Mouse (Mus musculus): ENCODE measurements around the gene Olfr958. TPM values are rescaled to one million over a fixed set of nuclear protein-coding genes. Genes with fewer than 3 reads are reported as not detected.

The Olfr958 gene
- polyA plus RNA-seq (2017; shearing (Covaris generic)) = 0.27 TPM

DNA sequence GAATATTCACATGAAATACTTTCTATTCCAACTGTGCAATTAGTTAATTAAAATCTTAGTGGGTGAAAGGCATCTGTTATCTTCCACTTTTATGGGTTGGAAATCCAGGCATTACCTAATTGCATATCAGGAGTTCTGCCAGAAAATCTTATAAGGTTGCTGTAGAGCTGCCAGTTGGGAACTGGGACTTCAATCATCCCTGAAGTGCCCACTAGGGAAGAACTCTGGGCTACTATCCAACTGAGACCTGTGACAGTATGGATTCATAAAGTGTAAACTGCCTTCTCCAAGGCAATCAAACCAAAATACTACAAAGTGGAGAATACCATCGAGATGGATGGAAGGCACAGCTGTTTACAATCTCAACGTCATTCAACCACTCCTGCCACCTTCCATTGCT, at the start of gene Olfr958:
Gene Olfr958, minus strand, starts transcription at position 109 of the 400 bp plus-strand sequence.

DNA sequence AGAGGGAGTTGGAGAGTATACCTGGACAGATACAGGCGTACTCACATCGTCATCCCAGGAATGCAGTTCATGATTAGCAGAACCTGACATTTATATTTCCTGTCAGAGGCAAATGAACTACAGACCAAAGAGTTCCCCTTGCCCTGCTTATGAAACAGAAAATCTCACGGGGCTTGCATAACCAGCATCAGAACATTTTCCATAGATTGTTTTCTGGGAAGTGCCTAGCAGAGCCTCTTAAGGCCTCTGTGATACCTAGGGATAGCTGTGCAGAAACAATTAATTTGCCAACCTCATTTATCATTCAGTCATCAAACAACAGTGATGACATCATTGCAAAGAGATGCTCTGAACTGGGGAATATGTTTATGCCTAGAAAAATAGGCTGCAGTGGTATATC, 21.6 kb upstream of the Olfr958 start, which contains the start of gene Olfr959:
Gene Olfr959, minus strand, starts transcription at position 101 of the 400 bp plus-strand sequence.

GRCm38 (mm10) chr9:39515531-39515930, 38.3 kb downstream of the Olfr958 start, which contains the start of gene Olfr957:
Gene Olfr957 (minus strand): TSS chr9:39515809.

Other genes starting within 250 kb of the Olfr958 start
- gene Olfr948, start 228.0 kb downstream of the Olfr958 start, polyA plus RNA-seq (2017; shearing (Covaris generic)) = 0.24 TPM
- gene Olfr951, start 166.6 kb downstream of the Olfr958 start, polyA plus RNA-seq (2017; shearing (Covaris generic)) = not detected
- gene Olfr952, start 126.9 kb downstream of the Olfr958 start, polyA plus RNA-seq (2017; shearing (Covaris generic)) = not detected
- gene Olfr954, start 97.4 kb downstream of the Olfr958 start, polyA plus RNA-seq (2017; shearing (Covaris generic)) = not detected
- not detected for gene Olfr955, start 82.1 kb downstream of the Olfr958 start, polyA plus RNA-seq (2017; shearing (Covaris generic))
- gene Olfr44, start 60.1 kb downstream of the Olfr958 start, polyA plus RNA-seq (2017; shearing (Covaris generic)) = not detected
- gene Olfr957, start 38.2 kb downstream of the Olfr958 start, polyA plus RNA-seq (2017; shearing (Covaris generic)) = not detected
- gene Olfr959, start 21.5 kb upstream of the Olfr958 start, polyA plus RNA-seq (2017; shearing (Covaris generic)) = not detected
- 0.41 TPM for gene AW551984, start 50.3 kb upstream of the Olfr958 start, polyA plus RNA-seq (2017; shearing (Covaris generic))
- 0.22 TPM for gene Olfr148, start 56.6 kb upstream of the Olfr958 start, polyA plus RNA-seq (2017; shearing (Covaris generic))
- gene Olfr960, start 67.3 kb upstream of the Olfr958 start, polyA plus RNA-seq (2017; shearing (Covaris generic)) = not detected
- gene Olfr961, start 91.0 kb upstream of the Olfr958 start, polyA plus RNA-seq (2017; shearing (Covaris generic)) = 0.51 TPM
- not detected for gene Olfr963, start 113.2 kb upstream of the Olfr958 start, polyA plus RNA-seq (2017; shearing (Covaris generic))
- not detected for gene Olfr149, start 153.1 kb upstream of the Olfr958 start, polyA plus RNA-seq (2017; shearing (Covaris generic))
- gene Olfr965, start 157.3 kb upstream of the Olfr958 start, polyA plus RNA-seq (2017; shearing (Covaris generic)) = not detected
- 0.52 TPM for gene Olfr150, start 176.9 kb upstream of the Olfr958 start, polyA plus RNA-seq (2017; shearing (Covaris generic))
- gene Olfr967, start 192.2 kb upstream of the Olfr958 start, polyA plus RNA-seq (2017; shearing (Covaris generic)) = not detected
- not detected for gene Olfr968, start 229.2 kb upstream of the Olfr958 start, polyA plus RNA-seq (2017; shearing (Covaris generic))
- 0.55 TPM for gene Olfr969, start 236.9 kb upstream of the Olfr958 start, polyA plus RNA-seq (2017; shearing (Covaris generic))